Mouse (Mus musculus): ENCODE measurements around the gene Hepacam.

DNA sequence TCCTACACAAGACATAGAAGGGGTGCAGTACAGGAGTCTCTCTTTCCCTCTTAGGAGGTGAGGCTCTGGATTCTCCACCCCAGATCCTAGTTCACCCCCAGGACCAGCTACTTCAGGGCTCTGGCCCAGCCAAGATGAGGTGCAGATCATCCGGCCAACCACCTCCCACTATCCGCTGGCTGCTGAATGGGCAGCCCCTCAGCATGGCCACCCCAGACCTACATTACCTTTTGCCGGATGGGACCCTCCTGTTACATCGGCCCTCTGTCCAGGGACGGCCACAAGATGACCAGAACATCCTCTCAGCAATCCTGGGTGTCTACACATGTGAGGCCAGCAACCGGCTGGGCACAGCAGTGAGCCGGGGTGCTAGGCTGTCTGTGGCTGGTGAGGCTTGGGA lies 35.4 kb downstream of the Hepacam start:
- TF ChIP-seq ZNF384 (IDR thresholded peaks at IDR 0.05; ENCODE audit: low read depth, low read length) = no peak
- TF ChIP-seq CHD2 (IDR thresholded peaks at IDR 0.05; ENCODE audit: low read depth, low read length) = no peak
- TF ChIP-seq MAFK (IDR thresholded peaks at IDR 0.05; ENCODE audit: insufficient read depth, low read depth, low read length) = no peak
- TF ChIP-seq ZC3H11A (IDR thresholded peaks at IDR 0.05; ENCODE audit: borderline replicate concordance, low read depth, low read length) = no peak
